Mouse (Mus musculus) liver, adult (tissue): ENCODE data around the gene Bcam.
A peak's percentile ranks its signal among the peaks of the same experiment; 100 is the strongest.

Source experiments
- GATA4 ChIP-seq: IDR thresholded peaks from 2 replicates; pipeline ENCODE4 v1.6.1; 2014; ENCODE audit warnings: mild to moderate bottlenecking, low read length; ENCODE audit not compliant: insufficient replicate concordance

Bcam gene

GRCm38 (mm10) chr7:19748219-19749195, 22.3 kb downstream of the Bcam start:
- TF ChIP-seq GATA4, result peak; percentile 6; the same call in 1 of the 2 replicates

- no peak for TF ChIP-seq GATA4
These were observed 23.2 kb downstream of the Bcam start for GRCm38 (mm10) chr7:19747420-19748218.

GRCm38 (mm10) chr7:19746426-19747201, 24.2 kb downstream of the Bcam start:
- TF ChIP-seq GATA4, result no peak

- no peak for TF ChIP-seq GATA4
These were observed 24.8 kb downstream of the Bcam start for GRCm38 (mm10) chr7:19745971-19746370.

DNA sequence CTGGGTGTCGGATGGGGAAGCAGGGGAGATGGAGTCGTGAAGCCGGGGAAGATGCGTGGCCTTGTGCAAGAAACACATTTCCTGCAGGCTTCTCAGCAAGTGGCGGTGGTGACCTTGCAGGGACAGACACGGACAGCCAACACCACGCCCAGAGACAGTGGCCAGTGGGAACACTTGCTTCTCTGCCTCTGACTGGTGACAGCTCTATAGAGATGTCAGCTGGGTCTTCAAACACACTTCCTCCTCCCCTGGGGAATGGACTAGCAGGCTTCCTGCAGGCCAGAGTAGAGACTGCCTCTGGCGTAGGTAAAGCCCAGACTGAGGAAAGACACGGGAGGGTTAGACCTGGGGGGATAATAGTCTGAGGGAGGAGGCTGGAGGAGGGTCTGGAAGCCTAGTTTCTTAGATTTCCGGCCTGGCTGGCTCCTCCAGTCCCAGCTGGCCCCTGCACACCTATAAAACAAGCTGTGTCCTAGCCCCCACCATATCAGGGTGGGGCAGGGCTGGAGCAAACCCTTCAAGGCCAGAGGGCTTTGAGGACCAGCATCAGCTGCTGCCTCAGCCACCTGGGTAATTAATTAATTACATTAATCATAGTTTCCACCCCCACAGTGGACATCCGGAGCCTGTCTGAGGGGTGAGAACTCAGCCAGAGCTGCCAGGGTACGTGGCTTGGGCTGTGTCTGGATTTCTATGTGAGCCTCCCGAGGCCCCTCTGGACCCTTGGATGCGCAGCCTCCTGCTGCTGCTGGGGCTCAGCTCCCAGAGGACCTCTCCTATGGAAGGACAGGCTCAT, 26.0 kb downstream of the Bcam start:
- no peak for TF ChIP-seq GATA4

GRCm38 (mm10) chr7:19743791-19744190, 27.0 kb downstream of the Bcam start:
- no peak for TF ChIP-seq GATA4

DNA sequence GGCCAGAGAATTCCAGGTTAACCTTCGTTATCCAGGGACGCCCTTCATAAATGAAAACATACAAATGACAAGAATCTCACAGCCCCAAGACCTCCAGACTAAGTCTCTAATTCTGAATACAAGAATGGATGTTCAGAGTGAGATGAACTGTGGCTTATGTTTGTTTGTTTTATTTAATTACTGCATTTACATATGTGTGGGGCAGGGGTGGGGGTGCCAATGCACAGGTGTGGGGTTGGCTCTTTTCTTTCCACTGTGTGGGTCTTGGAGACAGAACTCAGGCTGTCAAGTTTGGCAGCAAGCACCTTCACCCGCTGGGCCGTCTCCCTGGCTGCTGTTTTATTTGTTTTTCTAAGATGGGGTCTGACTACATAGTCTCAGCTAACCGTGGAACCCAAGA, 28.3 kb downstream of the Bcam start:
- TF ChIP-seq GATA4, result no peak

DNA sequence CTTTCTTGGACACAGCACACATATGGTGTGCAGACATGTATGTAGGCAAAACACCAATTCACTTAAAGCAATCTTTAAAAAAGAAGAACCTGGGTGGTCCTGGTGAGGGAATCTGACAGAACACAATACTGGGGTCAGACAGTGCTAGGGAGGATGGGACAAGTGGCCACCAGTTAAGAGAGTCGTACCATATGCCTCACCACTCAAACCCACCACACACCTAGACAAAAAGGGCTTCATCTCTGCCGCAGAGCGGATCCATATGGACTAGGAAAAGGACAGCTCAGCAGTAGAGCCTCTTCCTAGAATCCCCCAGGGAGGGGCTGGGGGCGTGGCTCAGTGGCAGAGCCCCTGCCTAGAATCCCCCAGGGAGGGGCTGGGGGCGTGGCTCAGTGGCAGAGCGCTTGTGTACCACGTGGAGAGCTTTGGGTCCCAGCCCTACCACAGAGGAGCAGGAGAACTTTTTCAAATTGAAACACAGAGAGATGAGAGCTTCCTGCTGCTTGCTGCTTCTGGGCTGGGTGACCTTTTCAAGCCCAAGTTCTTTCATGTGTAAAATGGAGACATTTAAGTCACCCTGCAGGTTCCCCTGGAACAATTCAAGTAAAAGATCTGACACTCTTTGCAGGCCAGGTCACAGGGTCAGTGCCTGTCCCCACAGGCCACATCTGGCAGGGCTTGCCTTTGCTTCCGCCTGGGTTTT, 29.3 kb downstream of the Bcam start:
- TF ChIP-seq GATA4, result no peak

DNA sequence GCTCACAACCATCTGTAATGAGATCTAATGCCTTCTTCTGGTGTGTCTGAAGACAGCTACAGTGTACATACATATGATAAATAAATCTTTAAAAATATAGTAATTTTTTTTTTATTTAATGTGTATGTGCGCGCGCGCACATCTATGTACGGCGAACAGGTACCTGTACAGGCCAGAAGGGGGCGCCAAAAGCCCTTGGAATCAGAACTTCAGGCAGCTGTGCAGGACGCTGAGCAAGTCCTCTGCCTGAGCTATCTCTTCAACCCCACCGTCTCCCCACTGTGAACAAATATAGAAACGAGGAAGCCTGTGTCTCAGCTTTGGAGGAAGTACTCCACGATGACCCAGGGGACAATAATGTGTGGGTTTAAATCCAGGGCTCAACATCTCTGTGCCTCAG, 30.5 kb downstream of the Bcam start:
- TF ChIP-seq GATA4, result no peak

GRCm38 (mm10) chr7:19738771-19739170, 32.0 kb downstream of the Bcam start:
- no peak for TF ChIP-seq GATA4

DNA sequence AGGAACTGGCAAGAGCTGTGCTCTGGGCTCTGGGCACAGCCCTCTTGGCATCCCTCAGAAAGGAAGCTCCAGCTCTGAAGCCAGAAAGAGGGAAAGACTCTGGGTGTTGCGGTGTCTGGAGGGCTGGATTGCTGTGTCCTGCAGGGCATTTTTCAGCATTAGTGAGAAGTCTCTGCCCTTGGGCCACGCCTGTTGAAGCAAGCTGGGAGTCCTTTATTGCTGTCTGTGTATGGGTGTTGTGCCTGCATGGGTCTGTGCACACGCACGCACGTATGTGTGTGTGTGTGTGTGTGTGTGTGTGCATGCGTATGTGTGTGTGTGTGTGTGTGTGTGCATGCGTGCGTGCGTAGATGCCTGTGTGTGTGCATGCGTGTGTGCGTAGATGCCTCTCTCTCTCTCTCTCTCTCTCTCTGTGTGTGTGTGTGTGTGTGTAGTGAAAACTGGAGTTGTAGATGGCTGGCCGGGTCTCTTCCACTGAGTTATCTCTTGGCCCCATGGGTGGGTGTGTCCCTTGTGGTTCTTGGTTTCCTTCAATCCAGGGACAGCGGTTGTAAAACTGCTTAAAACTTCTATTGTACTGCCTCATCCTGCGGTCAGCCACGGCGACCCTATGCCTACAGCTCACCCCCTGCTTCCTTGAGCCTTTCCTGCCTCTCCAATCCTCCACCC, 34.3 kb downstream of the Bcam start:
- TF ChIP-seq GATA4, result peak; percentile 35; the same call in 1 of the 2 replicates

GRCm38 (mm10) chr7:19734178-19734666, 36.6 kb downstream of the Bcam start:
- no peak for TF ChIP-seq GATA4

DNA sequence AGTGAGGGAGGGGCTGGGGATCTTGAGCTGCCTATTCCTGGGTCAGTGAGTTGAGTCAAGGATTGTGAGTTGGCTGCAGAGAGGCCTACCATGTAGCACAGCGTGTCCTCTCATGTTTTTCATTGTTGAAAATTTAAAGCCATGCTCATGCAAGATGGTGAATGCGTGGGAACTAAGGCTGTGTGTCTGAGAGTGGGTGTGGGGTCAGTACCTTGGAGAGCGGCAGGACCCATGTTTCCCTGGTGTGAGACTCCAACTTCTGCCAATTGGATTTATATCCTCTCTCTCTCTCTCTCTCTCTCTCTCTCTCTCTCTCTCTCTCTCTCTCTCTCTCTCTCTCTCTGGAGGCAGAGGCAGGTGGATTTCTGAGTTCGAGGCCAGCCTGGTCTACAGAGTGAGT, 44.3 kb downstream of the Bcam start:
- TF ChIP-seq GATA4, result no peak
